Mouse (Mus musculus) liver, postnatal 0 days (tissue): ENCODE measurements around the gene Tspyl1.

Experiments
- CTCF ChIP-seq: sonication (generic); IDR thresholded peaks from 2 replicates; pipeline ENCODE4 v1.5.1; 2016; ENCODE audit warnings: antibody characterized with exemption, low read depth
- EP300 ChIP-seq: IDR thresholded peaks from 2 replicates; pipeline ENCODE4 v1.6.1; 2016; ENCODE audit warnings: antibody characterized with exemption, low read depth, mild to moderate bottlenecking

- no peak for TF ChIP-seq CTCF
- no peak for TF ChIP-seq EP300
These were observed 18.4 kb downstream of the Tspyl1 start for GRCm38 (mm10) chr10:34300368-34300767.
